Mouse (Mus musculus) left cerebral cortex, postnatal 10 days (tissue): ENCODE measurements around the gene Hdac2. TPM values are rescaled to one million over a fixed set of nuclear protein-coding genes. Genes with fewer than 3 reads are reported as not detected.

ENCODE experiments used
- DNase-seq, 2 experiments: peaks; one replicate each; pipeline ENCODE4 v3.0.0; 2021 to 2022; ENCODE audit warnings: low spot score in 2 of 2, mixed read lengths in 1 of 2; ENCODE audit errors: extremely low spot score in 1 of 2
- intact Hi-C: fragments of 180-260 bp; cut with DNase I; formaldehyde crosslinking; loops from one replicate; pipeline ENCODE4 v1.15.1; 2025
- total RNA-seq, 2 experiments: library from RNA; stranded (reverse); gene quantifications; 2 replicates each; pipeline ENCODE4 v1.2.3; 2021

Gene Hdac2
- total RNA-seq = 100 to 1,000 TPM; 124 to 125 TPM

GRCm38 (mm10) chr10:36974086-36974675 lies at the start of gene Hdac2:
TSS of gene Hdac2 (plus strand) at chr10:36974544.
- intact Hi-C loops = no loop called here
- peak; percentile 85 to 93 for DNase-seq

- no peak for DNase-seq
- intact Hi-C loops = no loop called here
Measured at GRCm38 (mm10) chr10:36928212-36928611, 46.1 kb upstream of the Hdac2 start.

GRCm38 (mm10) chr10:36935863-36936262 lies 38.5 kb upstream of the Hdac2 start:
- intact Hi-C loops = no loop called here

GRCm38 (mm10) chr10:36936271-36936670 lies 38.1 kb upstream of the Hdac2 start:
- DNase-seq = no peak
- intact Hi-C loops = no loop called here

More at GRCm38 (mm10) chr10:36935863-36936262, 38.5 kb upstream of the Hdac2 start:
- no peak for DNase-seq

GRCm38 (mm10) chr10:36951742-36952141 lies 22.6 kb upstream of the Hdac2 start:
- intact Hi-C loops = no loop called here

GRCm38 (mm10) chr10:36952622-36953021 lies 21.7 kb upstream of the Hdac2 start:
- DNase-seq = no peak
- intact Hi-C loops = no loop called here

More at GRCm38 (mm10) chr10:36951742-36952141, 22.6 kb upstream of the Hdac2 start:
- no peak for DNase-seq

GRCm38 (mm10) chr10:36959563-36960110 lies 14.7 kb upstream of the Hdac2 start:
- intact Hi-C loops = no loop called here

GRCm38 (mm10) chr10:36964406-36964805 lies 9.9 kb upstream of the Hdac2 start:
- no peak for DNase-seq
- intact Hi-C loops = no loop called here

More at GRCm38 (mm10) chr10:36959563-36960110, 14.7 kb upstream of the Hdac2 start:
- no peak for DNase-seq

GRCm38 (mm10) chr10:36974676-36975520 lies 554 bp downstream of the Hdac2 start:
- intact Hi-C loops = no loop called here
- peak; percentile 50 to 86 for DNase-seq

- intact Hi-C loops = no loop called here
- no peak for DNase-seq
Measured at GRCm38 (mm10) chr10:36981866-36982265, 7.5 kb downstream of the Hdac2 start.

GRCm38 (mm10) chr10:36992149-36992548 lies 17.8 kb downstream of the Hdac2 start:
- intact Hi-C loops = no loop called here

GRCm38 (mm10) chr10:37000839-37001238 lies 26.5 kb downstream of the Hdac2 start:
- no peak for DNase-seq
- intact Hi-C loops = no loop called here

More at GRCm38 (mm10) chr10:36992149-36992548, 17.8 kb downstream of the Hdac2 start:
- no peak for DNase-seq

GRCm38 (mm10) chr10:37014274-37015107 lies 40.1 kb downstream of the Hdac2 start:
- DNase-seq = peak; percentile 69 to 73
- intact Hi-C loops = loop anchor here (10.0 kb wide), 2 partner anchors 120 to 1860 kb away; partner anchors contain the start of gene Marcks

- intact Hi-C loops = loop anchor here (10.0 kb wide), 2 partner anchors 119 to 1859 kb away; partner anchors contain the start of gene Marcks
Measured at GRCm38 (mm10) chr10:37015729-37016128, 41.4 kb downstream of the Hdac2 start.

GRCm38 (mm10) chr10:37016200-37016599 lies 41.9 kb downstream of the Hdac2 start:
- intact Hi-C loops = loop anchor here (10.0 kb wide), 2 partner anchors 119 to 1859 kb away; partner anchors contain the start of gene Marcks
- DNase-seq = no peak

More at GRCm38 (mm10) chr10:37015729-37016128, 41.4 kb downstream of the Hdac2 start:
- DNase-seq = no peak

- no peak for DNase-seq
- intact Hi-C loops = no loop called here
Measured at GRCm38 (mm10) chr10:37024301-37024700, 50.0 kb downstream of the Hdac2 start.

GRCm38 (mm10) chr10:37028651-37029050 lies 54.3 kb downstream of the Hdac2 start:
- intact Hi-C loops = no loop called here
- no peak for DNase-seq

GRCm38 (mm10) chr10:37035090-37035497 lies 60.8 kb downstream of the Hdac2 start:
- intact Hi-C loops = no loop called here
- DNase-seq = peak in 1 of 2 experiments; percentile 58
